Mouse (Mus musculus) right cerebral cortex, postnatal 36 days (tissue): ENCODE results near the gene Cnih3.

Experiments used
- DNase-seq, 2 experiments: peaks; one replicate each; pipeline ENCODE4 v3.0.0; 2022; ENCODE audit warnings: low spot score in 2 of 2, mixed read lengths in 1 of 2

Gene Cnih3

GRCm38 (mm10) chr1:181403056-181403455, 50.6 kb downstream of the Cnih3 start:
- DNase-seq: no peak

GRCm38 (mm10) chr1:181407281-181407680, 54.9 kb downstream of the Cnih3 start:
- no peak for DNase-seq

- DNase-seq: no peak
Measured at GRCm38 (mm10) chr1:181408086-181408975, 55.9 kb downstream of the Cnih3 start.

GRCm38 (mm10) chr1:181409693-181410092, 57.3 kb downstream of the Cnih3 start:
- DNase-seq: no peak

- no peak for DNase-seq
Measured at GRCm38 (mm10) chr1:181410647-181411254, 58.3 kb downstream of the Cnih3 start.

- no peak for DNase-seq
Measured at GRCm38 (mm10) chr1:181414985-181415384, 62.6 kb downstream of the Cnih3 start.

- DNase-seq: no peak
Measured at GRCm38 (mm10) chr1:181416841-181417240, 64.4 kb downstream of the Cnih3 start.

GRCm38 (mm10) chr1:181417937-181418523, 65.6 kb downstream of the Cnih3 start:
- DNase-seq: no peak

GRCm38 (mm10) chr1:181420080-181420536, 67.7 kb downstream of the Cnih3 start:
- peak in 1 of 2 experiments; percentile 32 for DNase-seq

GRCm38 (mm10) chr1:181422796-181423195, 70.4 kb downstream of the Cnih3 start:
- no peak for DNase-seq

- no peak for DNase-seq
Measured at GRCm38 (mm10) chr1:181424922-181425321, 72.5 kb downstream of the Cnih3 start.

GRCm38 (mm10) chr1:181425388-181425787, 73.0 kb downstream of the Cnih3 start:
- DNase-seq: no peak

- DNase-seq: no peak
Measured at GRCm38 (mm10) chr1:181426406-181426805, 74.0 kb downstream of the Cnih3 start.

- DNase-seq: peak in 1 of 2 experiments; percentile 50
Measured at GRCm38 (mm10) chr1:181433263-181433662, 80.8 kb downstream of the Cnih3 start.

GRCm38 (mm10) chr1:181435414-181435813, 83.0 kb downstream of the Cnih3 start:
- DNase-seq: no peak

GRCm38 (mm10) chr1:181440982-181441603, 88.7 kb downstream of the Cnih3 start:
- DNase-seq: no peak

GRCm38 (mm10) chr1:181441654-181442241, 89.3 kb downstream of the Cnih3 start:
- DNase-seq: no peak

GRCm38 (mm10) chr1:181445041-181445440, 92.6 kb downstream of the Cnih3 start:
- no peak for DNase-seq

GRCm38 (mm10) chr1:181445630-181446257, 93.3 kb downstream of the Cnih3 start:
- no peak for DNase-seq

GRCm38 (mm10) chr1:181446591-181447114, 94.2 kb downstream of the Cnih3 start:
- DNase-seq: no peak

- no peak for DNase-seq
Measured at GRCm38 (mm10) chr1:181447576-181447975, 95.1 kb downstream of the Cnih3 start.
